Mouse (Mus musculus): ENCODE measurements around the gene Tmtc1. TPM values are rescaled to one million over a fixed set of nuclear protein-coding genes. Genes with fewer than 3 reads are reported as not detected.

Tmtc1 gene
- polyA plus RNA-seq, 1 experiment from 2014 or later: 1.1 TPM

- Histone ChIP-seq H3K9ac (ENCODE audit: low read length) (no peak overlapping the region), H3K4me3 (ENCODE audit: low read depth, low read length) (no peak overlapping the region), H3K36me3 (ENCODE audit: control insufficient read depth, insufficient read depth, low read length) (no peaks in the 10 kb centered on the region; the same call in 1 of the 2 replicates), H3K27ac (ENCODE audit: low read depth, low read length) (no peak overlapping the region), H3K4me2 (ENCODE audit: low read depth, low read length, severe bottlenecking) (no peak overlapping the region), H3K27me3 (ENCODE audit: control insufficient read depth, insufficient read depth, low read length) (no peaks in the 10 kb centered on the region), H3K4me1 (replicated peaks; ENCODE audit: control insufficient read depth, insufficient read depth, low read length) (no peaks in the 10 kb centered on the region), H3K9me3 (ENCODE audit: control insufficient read depth, low read length) (no peaks in the 10 kb centered on the region)
- 96% methylated on average over 1 of the region's 1 CpGs for WGBS
- ATAC-seq (replicated peaks; ENCODE audit: low FRiP score) (no peak), DNase-seq (ENCODE audit: low spot score) (no peak)
These were observed 239.1 kb downstream of the Tmtc1 start for GRCm38 (mm10) chr6:148205134-148205533.

- DNase-seq (ENCODE audit: low spot score) (no peak), ATAC-seq (replicated peaks; ENCODE audit: low FRiP score) (no peak)
- Histone ChIP-seq H3K4me2 (ENCODE audit: low read depth, low read length, severe bottlenecking) (no peak overlapping the region), H3K4me1 (replicated peaks; ENCODE audit: control insufficient read depth, insufficient read depth, low read length) (no peaks in the 10 kb centered on the region), H3K27ac (ENCODE audit: low read depth, low read length) (no peak overlapping the region), H3K4me3 (ENCODE audit: low read depth, low read length) (no peak overlapping the region), H3K36me3 (ENCODE audit: control insufficient read depth, insufficient read depth, low read length) (no peaks in the 10 kb centered on the region; the same call in 1 of the 2 replicates), H3K9ac (ENCODE audit: low read length) (no peak overlapping the region), H3K27me3 (ENCODE audit: control insufficient read depth, insufficient read depth, low read length) (no peaks in the 10 kb centered on the region), H3K9me3 (ENCODE audit: control insufficient read depth, low read length) (no peaks in the 10 kb centered on the region)
- WGBS: 91% methylated on average over 3 of the region's 3 CpGs
These were observed 244.5 kb downstream of the Tmtc1 start for GRCm38 (mm10) chr6:148199729-148200128.

- no peaks in the 10 kb centered on the region for H3K27me3 ChIP-seq (ENCODE audit: control insufficient read depth, insufficient read depth, low read length)
- no peak overlapping the region for H3K9ac ChIP-seq (ENCODE audit: low read length)
- no peak overlapping the region for H3K4me3 ChIP-seq (ENCODE audit: low read depth, low read length)
- ATAC-seq (replicated peaks; ENCODE audit: low FRiP score): no peak
- no peak overlapping the region for H3K27ac ChIP-seq (ENCODE audit: low read depth, low read length)
- H3K9me3 ChIP-seq (ENCODE audit: control insufficient read depth, low read length): no peaks in the 10 kb centered on the region
- H3K4me2 ChIP-seq (ENCODE audit: low read depth, low read length, severe bottlenecking): no peak overlapping the region
- H3K4me1 ChIP-seq (replicated peaks; ENCODE audit: control insufficient read depth, insufficient read depth, low read length): no peaks in the 10 kb centered on the region
- H3K36me3 ChIP-seq (ENCODE audit: control insufficient read depth, insufficient read depth, low read length): no peaks in the 10 kb centered on the region; the same call in 1 of the 2 replicates
- no peak for DNase-seq (ENCODE audit: low spot score)
- 93% methylated on average over 2 of the region's 2 CpGs for WGBS
These were observed 245.0 kb downstream of the Tmtc1 start for GRCm38 (mm10) chr6:148199177-148199576.

- ATAC-seq (replicated peaks; ENCODE audit: low FRiP score) (no peak), DNase-seq (ENCODE audit: low spot score) (no peak)
- WGBS: 91% methylated on average over 6 of the region's 6 CpGs
- H3K9me3 ChIP-seq (ENCODE audit: control insufficient read depth, low read length): no peaks in the 10 kb centered on the region
- H3K4me1 ChIP-seq (replicated peaks; ENCODE audit: control insufficient read depth, insufficient read depth, low read length): no peaks in the 10 kb centered on the region
- H3K4me2 ChIP-seq (ENCODE audit: low read depth, low read length, severe bottlenecking): no peak overlapping the region
- no peak overlapping the region for H3K27ac ChIP-seq (ENCODE audit: low read depth, low read length)
- no peak overlapping the region for H3K9ac ChIP-seq (ENCODE audit: low read length)
- no peak overlapping the region for H3K4me3 ChIP-seq (ENCODE audit: low read depth, low read length)
- H3K36me3 ChIP-seq (ENCODE audit: control insufficient read depth, insufficient read depth, low read length): no peaks in the 10 kb centered on the region; the same call in 1 of the 2 replicates
- H3K27me3 ChIP-seq (ENCODE audit: control insufficient read depth, insufficient read depth, low read length): no peaks in the 10 kb centered on the region
These were observed 250.1 kb downstream of the Tmtc1 start for GRCm38 (mm10) chr6:148193972-148194701.

- DNase-seq (ENCODE audit: low spot score) (no peak), ATAC-seq (replicated peaks; ENCODE audit: low FRiP score) (no peak)
- WGBS: 93% methylated on average over 1 of the region's 1 CpGs
- H3K27me3 ChIP-seq (ENCODE audit: control insufficient read depth, insufficient read depth, low read length): no peaks in the 10 kb centered on the region
- no peak overlapping the region for H3K4me2 ChIP-seq (ENCODE audit: low read depth, low read length, severe bottlenecking)
- no peak overlapping the region for H3K27ac ChIP-seq (ENCODE audit: low read depth, low read length)
- H3K36me3 ChIP-seq (ENCODE audit: control insufficient read depth, insufficient read depth, low read length): peaks cover 14% of the 10 kb centered on the region; the same call in 1 of the 2 replicates
- no peaks in the 10 kb centered on the region for H3K9me3 ChIP-seq (ENCODE audit: control insufficient read depth, low read length)
- H3K4me1 ChIP-seq (replicated peaks; ENCODE audit: control insufficient read depth, insufficient read depth, low read length): no peaks in the 10 kb centered on the region
- no peak overlapping the region for H3K4me3 ChIP-seq (ENCODE audit: low read depth, low read length)
- no peak overlapping the region for H3K9ac ChIP-seq (ENCODE audit: low read length)
These were observed 258.5 kb downstream of the Tmtc1 start for GRCm38 (mm10) chr6:148185694-148186093.

Other genes starting within 250 kb of the Tmtc1 start
- 179 and 213 TPM in 2 replicates for gene Ergic2, start 232.0 kb downstream of the Tmtc1 start, polyA plus RNA-seq (2014; fragmentation: Nextera tagmentation; extraction: Ambion mirVana)